ENCODE assay signal across 8 mouse cellular contexts in the genomic region with DNA sequence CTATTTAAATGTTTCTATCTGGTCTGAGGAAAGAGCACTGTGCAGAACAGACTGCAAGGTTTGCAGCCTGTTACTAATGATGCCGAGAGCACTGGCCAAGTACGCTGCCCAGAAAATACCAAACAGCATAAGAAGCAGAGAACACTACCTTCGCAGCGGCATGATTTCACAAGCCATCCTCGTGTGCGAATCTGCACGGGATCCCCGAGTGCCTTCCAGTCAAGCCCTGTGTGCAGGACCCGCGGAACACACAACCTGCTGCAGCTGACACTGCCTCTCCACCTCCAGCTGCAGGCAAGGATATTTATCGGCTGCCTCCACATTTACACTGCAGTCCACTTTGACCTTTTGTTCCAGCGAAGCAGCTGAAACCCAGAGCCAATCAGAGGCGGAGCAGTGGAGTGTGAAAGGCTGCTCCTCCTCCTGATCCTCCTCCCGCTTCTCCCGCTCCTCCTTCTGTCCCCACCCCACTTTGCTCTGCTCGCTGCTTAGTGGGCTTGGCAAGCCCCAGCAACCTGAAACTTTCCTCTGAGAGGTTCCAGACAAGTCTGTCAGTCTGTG. TPM values are rescaled to one million over a fixed set of nuclear protein-coding genes. Genes with fewer than 3 reads are reported as not detected.
A peak's percentile ranks its signal among the peaks of the same experiment; 100 is the strongest.
DNase-seq lines count a peak whose midpoint lies in the region; ATAC-seq and TF ChIP-seq lines count a peak whose summit lies in the region.

A gene (minus strand): TSS at position 386 of the 561 bp plus-strand sequence.

- H3K4me2 ChIP-seq in forebrain, embryonic 11.5 days (ENCODE audit: low read depth, low read length, severe bottlenecking) = peak within 1 kb of the TSS; percentile 58
- H3K4me2 ChIP-seq in heart, embryonic 15.5 days = peak within 1 kb of the TSS; percentile 70
- H3K4me2 ChIP-seq in liver, embryonic 11.5 days = peak within 1 kb of the TSS; percentile 77

- peak within 1 kb of the TSS; percentile 43 for H3K4me3 ChIP-seq in forebrain, embryonic 11.5 days (ENCODE audit: low read depth, low read length)
- H3K4me3 ChIP-seq in heart, embryonic 15.5 days = peak within 1 kb of the TSS; percentile 78
- peak within 1 kb of the TSS; percentile 49 for H3K4me3 ChIP-seq in liver, embryonic 11.5 days (ENCODE audit: low read depth, low read length)
- peak within 1 kb of the TSS; percentile 27 for H3K4me3 ChIP-seq in testis, adult 2 months (ENCODE audit: control insufficient read depth, low read depth, low read length)

- H3K27ac ChIP-seq in forebrain, embryonic 11.5 days (ENCODE audit: low read depth, low read length) = no peak within 1 kb of the TSS
- peak within 1 kb of the TSS; percentile 92 for H3K27ac ChIP-seq in heart, embryonic 15.5 days
- no peak within 1 kb of the TSS for H3K27ac ChIP-seq in liver, embryonic 11.5 days (ENCODE audit: low read depth, low read length)
- no peak within 1 kb of the TSS for H3K27ac ChIP-seq in testis, adult 2 months (ENCODE audit: control insufficient read depth, insufficient read depth, low read depth, low read length)

- no peaks in the 10 kb centered on the region for H3K9me3 ChIP-seq in forebrain, embryonic 11.5 days (ENCODE audit: control insufficient read depth, low read length)
- H3K9me3 ChIP-seq in heart, embryonic 15.5 days (replicated peaks) = no peaks in the 10 kb centered on the region
- H3K9me3 ChIP-seq in liver, embryonic 11.5 days (ENCODE audit: control insufficient read depth, low read length) = no peaks in the 10 kb centered on the region

- WGBS in forebrain, embryonic 11.5 days = under 1% methylated on average over 16 of the region's 16 CpGs
- WGBS in heart, embryonic 15.5 days = 0% methylated on average over 16 of the region's 16 CpGs
- WGBS in liver, embryonic 11.5 days = under 1% methylated on average over 16 of the region's 16 CpGs

- H3K27me3 ChIP-seq in forebrain, embryonic 11.5 days (ENCODE audit: control insufficient read depth, insufficient read depth, low read length) = no peaks in the 10 kb centered on the region
- no peaks in the 10 kb centered on the region for H3K27me3 ChIP-seq in heart, embryonic 15.5 days
- H3K27me3 ChIP-seq in liver, embryonic 11.5 days (replicated peaks; ENCODE audit: control insufficient read depth, insufficient read depth, low read length) = no peaks in the 10 kb centered on the region
- no peaks in the 10 kb centered on the region for H3K27me3 ChIP-seq in testis, adult 2 months (ENCODE audit: control insufficient read depth, insufficient read depth, low read length)

- ATAC-seq in forebrain, embryonic 11.5 days (replicated peaks; ENCODE audit: low FRiP score) = peak; percentile 99
- peak; percentile 100 for ATAC-seq in heart, embryonic 15.5 days (replicated peaks; ENCODE audit: insufficient number of reproducible peaks, insufficient read depth, low FRiP score, low read depth)
- peak; percentile 93 for ATAC-seq in liver, embryonic 11.5 days (replicated peaks; ENCODE audit: low FRiP score)

- H3K4me1 ChIP-seq in forebrain, embryonic 11.5 days (replicated peaks; ENCODE audit: control insufficient read depth, insufficient read depth, low read length) = no peaks in the 10 kb centered on the region
- peaks cover 7% of the 10 kb centered on the region for H3K4me1 ChIP-seq in heart, embryonic 15.5 days (replicated peaks)
- H3K4me1 ChIP-seq in liver, embryonic 11.5 days (replicated peaks; ENCODE audit: control insufficient read depth, insufficient read depth, low read length) = no peaks in the 10 kb centered on the region
- no peaks in the 10 kb centered on the region for H3K4me1 ChIP-seq in testis, adult 2 months (ENCODE audit: control insufficient read depth, insufficient read depth, low read length)

- TF ChIP-seq CTCF in testis, adult 2 months (IDR thresholded peaks at IDR 0.05; ENCODE audit: control insufficient read depth, insufficient read depth, insufficient replicate concordance, low read depth, low read length) = no peak

- peak within 1 kb of the TSS; percentile 53 for H3K9ac ChIP-seq in forebrain, embryonic 11.5 days (ENCODE audit: low read length)
- peak within 1 kb of the TSS; percentile 63 for H3K9ac ChIP-seq in heart, embryonic 15.5 days
- peak within 1 kb of the TSS; percentile 45; the same call in 1 of the 2 replicates for H3K9ac ChIP-seq in liver, embryonic 11.5 days (ENCODE audit: low read depth, low read length)

- 0 out of 2 replicates have a peak, but pooled peaks have one; percentile 33 for TF ChIP-seq POLR2A in testis, adult 2 months (IDR thresholded peaks at IDR 0.05; ENCODE audit: control insufficient read depth, low read depth, low read length)

- peak; percentile 12 for DNase-seq in CD4-positive, CD25-positive, alpha-beta regulatory T cell, adult 2 months (ENCODE audit: low read depth, low spot score)
- peak; percentile 59 for DNase-seq in c-Kit-positive CD71-positive TER-119-negative erythroid progenitor cells, embryonic 14.5 days (ENCODE audit: low read depth)
- peak; percentile 84 for DNase-seq in forebrain, embryonic 11.5 days (ENCODE audit: low spot score)
- peak; percentile 92 for DNase-seq in kidney, postnatal 14 days
- peak; percentile 74 for DNase-seq in liver, embryonic 11.5 days (ENCODE audit: low spot score)
- DNase-seq in naive thymus-derived CD4-positive, alpha-beta T cell, adult 2 months (ENCODE audit: low read depth) = peak; percentile 8

- no peaks in the 10 kb centered on the region for H3K36me3 ChIP-seq in forebrain, embryonic 11.5 days (ENCODE audit: control insufficient read depth, insufficient read depth, low read length)
- H3K36me3 ChIP-seq in heart, embryonic 15.5 days = no peaks in the 10 kb centered on the region
- H3K36me3 ChIP-seq in liver, embryonic 11.5 days (ENCODE audit: control insufficient read depth, insufficient read depth, low read length) = no peaks in the 10 kb centered on the region
- no peaks in the 10 kb centered on the region for H3K36me3 ChIP-seq in testis, adult 2 months (ENCODE audit: control insufficient read depth, insufficient read depth, low read length)

RNA-seq across cellular contexts. Expression of the gene that starts here (rescaled TPM):
- polyA plus RNA-seq in forebrain, embryonic 11.5 days (2014; fragmentation: Nextera tagmentation; extraction: Ambion mirVana) = 3.7 and 3.9 TPM in 2 replicates
- 9.1 and 9.3 TPM in 2 replicates for polyA plus RNA-seq in heart, embryonic 15.5 days (2015; fragmentation: Nextera tagmentation; extraction: Ambion mirVana)
- polyA plus RNA-seq in liver, embryonic 11.5 days (2014; fragmentation: Nextera tagmentation; extraction: Ambion mirVana) = 1.5 and 2.1 TPM in 2 replicates
- 0.26 and 0.30 TPM in 2 replicates for polyA plus RNA-seq in testis, adult 2 months (2012; rRNA removed)

Comparison
In these comparisons a context has a peak if more than half of its experiments do, and no peak if none do; other contexts are left out.
1. DNase-seq: peak in every context shown above with its lines; median percentile 92 in kidney, postnatal 14 days; 84 in forebrain, embryonic 11.5 days; 74 in liver, embryonic 11.5 days; 59 in c-Kit-positive CD71-positive TER-119-negative erythroid progenitor cells, embryonic 14.5 days; 12 in CD4-positive, CD25-positive, alpha-beta regulatory T cell, adult 2 months; 8 in naive thymus-derived CD4-positive, alpha-beta T cell, adult 2 months.
2. H3K4me3 ChIP-seq: peak in every context shown above with its lines; median percentile 78 in heart, embryonic 15.5 days; 49 in liver, embryonic 11.5 days; 43 in forebrain, embryonic 11.5 days; 27 in testis, adult 2 months.